Mouse (Mus musculus) hindbrain, embryonic 13.5 days (tissue): Measurements from ENCODE around the gene Mrps2. TPM values are rescaled to one million over a fixed set of nuclear protein-coding genes. Genes with fewer than 3 reads are reported as not detected.
"Not testable (repeated sequence)": the region's sequence is repeated elsewhere in the genome, so short reads cannot be mapped to it uniquely, and the experiment has no call there.

Experiments used
- ATAC-seq: fragments of 200-750 bp; cut with Nextera tagmentation; 2 replicates; pipeline ENCODE4 v1.8.0; 2017; ENCODE audit warnings: moderate TSS enrichment; ENCODE audit not compliant: low FRiP score
- H3K27ac ChIP-seq: fragments of 300-500 bp; sonication (generic); 2 replicates; pipeline ENCODE4 v1.5.1; 2015; ENCODE audit warnings: inconsistent platforms, mild to moderate bottlenecking, moderate library complexity
- H3K27me3 ChIP-seq: fragments of 300-500 bp; sonication (generic); 2 replicates; pipeline ENCODE4 v1.6.1; 2015; ENCODE audit warnings: mild to moderate bottlenecking, inconsistent platforms
- H3K36me3 ChIP-seq: fragments of 300-500 bp; sonication (generic); 2 replicates; pipeline ENCODE4 v1.6.1; 2015; ENCODE audit warnings: mild to moderate bottlenecking, inconsistent platforms
- H3K4me1 ChIP-seq: fragments of 300-500 bp; sonication (generic); replicated peaks from 2 replicates; pipeline ENCODE4 v1.6.1; 2015; ENCODE audit warnings: inconsistent platforms
- H3K4me2 ChIP-seq: fragments of 300-500 bp; sonication (generic); 2 replicates; pipeline ENCODE4 v1.6.1; 2015; ENCODE audit warnings: inconsistent platforms, mild to moderate bottlenecking, moderate library complexity
- H3K4me3 ChIP-seq: fragments of 300-500 bp; sonication (generic); 2 replicates; pipeline ENCODE4 v1.5.1; 2015; ENCODE audit warnings: mild to moderate bottlenecking, inconsistent platforms
- H3K9ac ChIP-seq: fragments of 300-500 bp; sonication (generic); 2 replicates; pipeline ENCODE4 v1.6.1; 2015; ENCODE audit warnings: mild to moderate bottlenecking, inconsistent platforms
- H3K9me3 ChIP-seq: fragments of 300-500 bp; sonication (generic); 2 replicates; pipeline ENCODE4 v1.6.1; 2016; ENCODE audit warnings: inconsistent platforms
- WGBS: fragments of 180-500 bp; shearing (Covaris S2); methylation state at CpG from one replicate; pipeline ENCODE4 v1.1.7; 2015; 5-methylcytosine and 5-hydroxymethylcytosine counted together
- polyA plus RNA-seq: library from polyadenylated mRNA; unstranded; fragments of >200 nt; fragmentation: Nextera tagmentation; extraction: Ambion mirVana; gene quantifications from 2 replicates; pipeline ENCODE4 v1.2.1, GENCODE M21; 2015

The Mrps2 gene
- polyA plus RNA-seq, 1 experiment from 2014 or later, result 51.9 TPM

GRCm38 (mm10) chr2:28447315-28447670, 20.6 kb upstream of the Mrps2 start:
- peak overlapping the region; percentile 77 for H3K4me3 ChIP-seq
- peak overlapping the region; percentile 86 for H3K4me2 ChIP-seq
- H3K27me3 ChIP-seq, result no peaks in the 10 kb centered on the region
- H3K9me3 ChIP-seq, result no peaks in the 10 kb centered on the region
- WGBS, result 8% methylated on average over 11 of the region's 11 CpGs
- peak overlapping the region; percentile 91 for H3K9ac ChIP-seq
- H3K36me3 ChIP-seq, result peaks cover 30% of the 10 kb centered on the region
- ATAC-seq, result peak; percentile 68
- peaks cover 21% of the 10 kb centered on the region for H3K4me1 ChIP-seq
- H3K27ac ChIP-seq, result peak overlapping the region; percentile 89

GRCm38 (mm10) chr2:28451663-28452062, 16.2 kb upstream of the Mrps2 start:
- no peaks in the 10 kb centered on the region for H3K9me3 ChIP-seq
- peaks cover 61% of the 10 kb centered on the region for H3K36me3 ChIP-seq
- no peaks in the 10 kb centered on the region for H3K27me3 ChIP-seq
- WGBS, result 94% methylated on average over 11 of the region's 11 CpGs
- H3K4me1 ChIP-seq, result peaks cover 12% of the 10 kb centered on the region
- ATAC-seq, result no peak
- H3K4me3 ChIP-seq, result no peak overlapping the region
- H3K9ac ChIP-seq, result no peak overlapping the region
- H3K27ac ChIP-seq, result no peak overlapping the region
- H3K4me2 ChIP-seq, result no peak overlapping the region

GRCm38 (mm10) chr2:28453539-28453938, 14.3 kb upstream of the Mrps2 start:
- WGBS, result 91% methylated on average over 6 of the region's 6 CpGs
- ATAC-seq, result no peak
- H3K36me3 ChIP-seq, result peaks cover 61% of the 10 kb centered on the region

GRCm38 (mm10) chr2:28456616-28457015, 11.2 kb upstream of the Mrps2 start:
- no peak overlapping the region for H3K9ac ChIP-seq
- H3K4me2 ChIP-seq, result no peak overlapping the region
- no peaks in the 10 kb centered on the region for H3K27me3 ChIP-seq
- H3K4me1 ChIP-seq, result no peaks in the 10 kb centered on the region
- H3K27ac ChIP-seq, result no peak overlapping the region
- 75% methylated on average over 1 of the region's 1 CpGs for WGBS
- no peak overlapping the region for H3K4me3 ChIP-seq
- peaks cover 38% of the 10 kb centered on the region for H3K36me3 ChIP-seq
- H3K9me3 ChIP-seq, result no peaks in the 10 kb centered on the region
- no peak for ATAC-seq

More at GRCm38 (mm10) chr2:28453539-28453938, 14.3 kb upstream of the Mrps2 start:
- no peak overlapping the region for H3K4me3 ChIP-seq
- H3K9ac ChIP-seq, result no peak overlapping the region
- no peaks in the 10 kb centered on the region for H3K4me1 ChIP-seq
- no peak overlapping the region for H3K27ac ChIP-seq
- no peaks in the 10 kb centered on the region for H3K27me3 ChIP-seq
- no peak overlapping the region for H3K4me2 ChIP-seq
- H3K9me3 ChIP-seq, result no peaks in the 10 kb centered on the region

GRCm38 (mm10) chr2:28463919-28464318, 3.9 kb upstream of the Mrps2 start:
- 33% methylated on average over 3 of the region's 3 CpGs for WGBS
- H3K36me3 ChIP-seq, result no peaks in the 10 kb centered on the region
- peaks cover 17% of the 10 kb centered on the region for H3K4me1 ChIP-seq
- H3K27me3 ChIP-seq, result peaks cover 13% of the 10 kb centered on the region; the same call in 1 of the 2 replicates
- no peaks in the 10 kb centered on the region for H3K9me3 ChIP-seq
- no peak overlapping the region for H3K4me2 ChIP-seq
- no peak for ATAC-seq
- H3K9ac ChIP-seq, result no peak overlapping the region
- no peak overlapping the region for H3K4me3 ChIP-seq
- no peak overlapping the region for H3K27ac ChIP-seq

GRCm38 (mm10) chr2:28464919-28465318, 2.9 kb upstream of the Mrps2 start:
- H3K27me3 ChIP-seq, result peaks cover 13% of the 10 kb centered on the region; the same call in 1 of the 2 replicates
- no peak overlapping the region for H3K27ac ChIP-seq
- peaks cover 23% of the 10 kb centered on the region for H3K4me1 ChIP-seq
- no peak overlapping the region for H3K4me2 ChIP-seq
- ATAC-seq, result no peak
- H3K4me3 ChIP-seq, result no peak overlapping the region
- H3K9me3 ChIP-seq, result no peaks in the 10 kb centered on the region
- WGBS, result 73% methylated on average over 9 of the region's 9 CpGs
- peaks cover 9% of the 10 kb centered on the region for H3K36me3 ChIP-seq
- no peak overlapping the region for H3K9ac ChIP-seq

- Histone ChIP-seq H3K36me3 (peaks cover 20% of the 10 kb centered on the region), H3K4me1 (peaks cover 23% of the 10 kb centered on the region), H3K27me3 (peaks cover 13% of the 10 kb centered on the region; the same call in 1 of the 2 replicates), H3K9ac (peak within 1 kb of the TSS; percentile 55), H3K27ac (no peak within 1 kb of the TSS), H3K9me3 (no peaks in the 10 kb centered on the region), H3K4me3 (peak within 1 kb of the TSS; percentile 29), H3K4me2 (peak within 1 kb of the TSS; percentile 53)
- WGBS, result 4% methylated on average over 25 of the region's 25 CpGs
- peak; percentile 58 for ATAC-seq
These were observed 1.9 kb upstream of the Mrps2 start, which contains the start of gene 1700007K13Rik for GRCm38 (mm10) chr2:28465836-28466518. 1700007K13Rik (minus strand) TSS chr2:28466332.

GRCm38 (mm10) chr2:28468486-28469225, 790 bp downstream of the Mrps2 start:
- no peak for ATAC-seq
- peaks cover 23% of the 10 kb centered on the region for H3K4me1 ChIP-seq
- 55% methylated on average over 18 of the region's 18 CpGs for WGBS
- H3K9ac ChIP-seq, result peak overlapping the region; percentile 96
- peaks cover 13% of the 10 kb centered on the region; the same call in 1 of the 2 replicates for H3K27me3 ChIP-seq
- H3K4me2 ChIP-seq, result peak overlapping the region; percentile 86
- H3K9me3 ChIP-seq, result peaks cover 4% of the 10 kb centered on the region; the same call in 1 of the 2 replicates
- H3K36me3 ChIP-seq, result peaks cover 45% of the 10 kb centered on the region
- H3K4me3 ChIP-seq, result peak overlapping the region; percentile 97
- H3K27ac ChIP-seq, result no peak overlapping the region

GRCm38 (mm10) chr2:28469461-28469860, 1.6 kb downstream of the Mrps2 start:
- ATAC-seq, result no peak

GRCm38 (mm10) chr2:28470591-28470990, 2.7 kb downstream of the Mrps2 start:
- Histone ChIP-seq H3K36me3 (peaks cover 45% of the 10 kb centered on the region), H3K27ac (no peak overlapping the region), H3K9ac (no peak overlapping the region), H3K4me1 (peaks cover 23% of the 10 kb centered on the region), H3K4me3 (no peak overlapping the region), H3K4me2 (no peak overlapping the region), H3K27me3 (peaks cover 3% of the 10 kb centered on the region; the same call in 1 of the 2 replicates), H3K9me3 (peaks cover 4% of the 10 kb centered on the region; the same call in 1 of the 2 replicates)
- ATAC-seq, result no peak
- WGBS, result 97% methylated on average over 2 of the region's 2 CpGs

More at GRCm38 (mm10) chr2:28469461-28469860, 1.6 kb downstream of the Mrps2 start:
- Histone ChIP-seq H3K27ac (no peak overlapping the region), H3K9ac (no peak overlapping the region), H3K27me3 (peaks cover 12% of the 10 kb centered on the region; the same call in 1 of the 2 replicates), H3K4me1 (peaks cover 23% of the 10 kb centered on the region), H3K4me3 (no peak overlapping the region), H3K36me3 (peaks cover 45% of the 10 kb centered on the region), H3K4me2 (no peak overlapping the region), H3K9me3 (peaks cover 4% of the 10 kb centered on the region; the same call in 1 of the 2 replicates)
- 99% methylated on average over 14 of the region's 14 CpGs for WGBS

- H3K9me3 ChIP-seq, H3K27ac ChIP-seq, H3K9ac ChIP-seq, H3K4me2 ChIP-seq, ATAC-seq, H3K27me3 ChIP-seq, H3K4me3 ChIP-seq: not testable (repeated sequence)
- H3K4me1 ChIP-seq, result peaks cover 13% of the 10 kb centered on the region
- 95% methylated on average over 8 of the region's 8 CpGs for WGBS
- peaks cover 45% of the 10 kb centered on the region for H3K36me3 ChIP-seq
These were observed 4.1 kb downstream of the Mrps2 start for GRCm38 (mm10) chr2:28472011-28472410.

GRCm38 (mm10) chr2:28477993-28478392, 10.1 kb downstream of the Mrps2 start:
- H3K9me3 ChIP-seq, H3K9ac ChIP-seq, H3K4me2 ChIP-seq, ATAC-seq, H3K36me3 ChIP-seq, H3K4me1 ChIP-seq, H3K27me3 ChIP-seq, H3K27ac ChIP-seq, H3K4me3 ChIP-seq: not testable (repeated sequence)
- WGBS, result 96% methylated on average over 5 of the region's 5 CpGs
